Mouse (Mus musculus) limb, embryonic 11.5 days (tissue): ENCODE data around the gene Sfxn5. TPM values are rescaled to one million over a fixed set of nuclear protein-coding genes. Genes with fewer than 3 reads are reported as not detected.

Experiments
- ATAC-seq: fragments of 200-750 bp; cut with Nextera tagmentation; 2 replicates; pipeline ENCODE4 v1.8.0; 2017; ENCODE audit warnings: low read depth; ENCODE audit not compliant: insufficient number of reproducible peaks, low FRiP score, low TSS enrichment
- DNase-seq: peaks from one replicate; pipeline ENCODE4 v3.0.0-alpha.2; 2015; ENCODE audit warnings: low spot score
- H3K27ac ChIP-seq: fragments of 300-500 bp; sonication (generic); replicated peaks from 2 replicates; pipeline ENCODE4 v1.5.1; 2014; ENCODE audit warnings: low read depth, mild to moderate bottlenecking, low read length
- H3K27me3 ChIP-seq: fragments of 300-500 bp; sonication (generic); 2 replicates; pipeline ENCODE4 v1.6.1; 2014; ENCODE audit warnings: mild to moderate bottlenecking, low read length, mixed read lengths; ENCODE audit not compliant: control insufficient read depth, insufficient read depth
- H3K36me3 ChIP-seq: fragments of 300-500 bp; sonication (generic); 2 replicates; pipeline ENCODE4 v1.6.1; 2014; ENCODE audit warnings: mild to moderate bottlenecking, low read length, moderate library complexity, mixed read lengths; ENCODE audit not compliant: control insufficient read depth, insufficient read depth
- H3K4me1 ChIP-seq: fragments of 300-500 bp; sonication (generic); 2 replicates; pipeline ENCODE4 v1.6.1; 2014; ENCODE audit warnings: low read length, mixed read lengths; ENCODE audit not compliant: control insufficient read depth, insufficient read depth
- H3K4me2 ChIP-seq: fragments of 300-500 bp; sonication (generic); 2 replicates; pipeline ENCODE4 v1.6.1; 2014; ENCODE audit warnings: low read depth, mild to moderate bottlenecking, moderate library complexity; ENCODE audit not compliant: severe bottlenecking
- H3K4me3 ChIP-seq: fragments of 300-500 bp; sonication (generic); 2 replicates; pipeline ENCODE4 v1.5.1; 2014; ENCODE audit warnings: low read depth, low read length
- H3K9ac ChIP-seq: fragments of 300-500 bp; sonication (generic); 2 replicates; pipeline ENCODE4 v1.6.1; 2014; ENCODE audit warnings: mild to moderate bottlenecking, low read length
- H3K9me3 ChIP-seq: fragments of 300-500 bp; sonication (generic); 2 replicates; pipeline ENCODE4 v1.6.1; 2016; ENCODE audit warnings: low read length; ENCODE audit not compliant: control insufficient read depth
- WGBS: fragments of 180-500 bp; shearing (Covaris S2); extraction: QIAGEN DNeasy Blood & Tissue Kit; methylation state at CpG from one replicate; pipeline ENCODE4 v1.1.7; 2014; 5-methylcytosine and 5-hydroxymethylcytosine counted together
- polyA plus RNA-seq: library from polyadenylated mRNA; unstranded; fragments of >200 nt; fragmentation: Nextera tagmentation; extraction: Ambion mirVana; gene quantifications from 2 replicates; pipeline ENCODE4 v1.2.1, GENCODE M21; 2014

Gene Sfxn5
- polyA plus RNA-seq, 1 experiment from 2014 or later = 4.8 TPM

DNA sequence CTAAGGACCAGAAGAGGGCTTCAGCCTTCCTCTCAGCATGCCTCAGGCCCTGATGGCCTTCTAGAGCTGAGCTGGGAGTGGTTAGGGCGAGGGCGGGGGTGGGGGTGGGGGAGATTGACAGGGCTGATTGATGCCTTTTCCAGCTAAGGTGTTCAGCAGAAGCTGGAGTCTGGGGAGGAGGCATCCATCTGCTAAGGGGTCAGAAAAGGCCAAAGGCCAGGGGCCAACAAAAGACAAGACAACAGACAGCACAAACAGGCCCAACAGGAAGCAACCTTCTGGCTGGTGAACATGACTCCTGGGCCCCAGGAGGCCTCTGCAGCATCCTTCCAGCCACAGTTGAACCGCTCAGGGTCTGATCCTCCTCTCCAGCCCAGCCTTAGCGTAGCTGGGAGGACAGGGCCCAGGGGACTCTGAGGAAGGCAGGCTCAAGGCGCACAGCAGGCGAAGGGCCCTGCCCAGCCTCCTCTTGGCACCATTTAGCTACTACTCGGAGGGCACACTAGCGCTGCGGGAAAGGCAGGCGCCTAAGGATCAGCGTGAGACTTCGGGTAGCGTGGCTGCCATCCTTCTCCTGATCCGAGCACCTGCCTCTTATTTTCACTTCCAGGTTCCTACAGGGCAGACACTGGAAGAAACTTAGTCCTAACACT lies 109.6 kb downstream of the Sfxn5 start:
- ATAC-seq (no peak), DNase-seq (no peak)
- H3K9me3 ChIP-seq = no peaks in the 10 kb centered on the region
- H3K9ac ChIP-seq = no peak overlapping the region
- WGBS = 34% methylated on average over 14 of the region's 14 CpGs
- no peaks in the 10 kb centered on the region for H3K36me3 ChIP-seq
- H3K27ac ChIP-seq = no peak overlapping the region
- no peak overlapping the region for H3K4me3 ChIP-seq
- H3K27me3 ChIP-seq = no peaks in the 10 kb centered on the region
- no peak overlapping the region for H3K4me2 ChIP-seq
- peaks cover 25% of the 10 kb centered on the region for H3K4me1 ChIP-seq

GRCm38 (mm10) chr6:85222551-85222950 lies 110.7 kb downstream of the Sfxn5 start:
- DNase-seq (no peak), ATAC-seq (no peak)
- no peak overlapping the region for H3K4me3 ChIP-seq
- H3K4me2 ChIP-seq = no peak overlapping the region
- H3K27me3 ChIP-seq = no peaks in the 10 kb centered on the region
- no peaks in the 10 kb centered on the region for H3K36me3 ChIP-seq
- no peaks in the 10 kb centered on the region for H3K9me3 ChIP-seq
- no peak overlapping the region for H3K27ac ChIP-seq
- H3K4me1 ChIP-seq = peaks cover 25% of the 10 kb centered on the region
- no peak overlapping the region for H3K9ac ChIP-seq
- 77% methylated on average over 10 of the region's 10 CpGs for WGBS

DNA sequence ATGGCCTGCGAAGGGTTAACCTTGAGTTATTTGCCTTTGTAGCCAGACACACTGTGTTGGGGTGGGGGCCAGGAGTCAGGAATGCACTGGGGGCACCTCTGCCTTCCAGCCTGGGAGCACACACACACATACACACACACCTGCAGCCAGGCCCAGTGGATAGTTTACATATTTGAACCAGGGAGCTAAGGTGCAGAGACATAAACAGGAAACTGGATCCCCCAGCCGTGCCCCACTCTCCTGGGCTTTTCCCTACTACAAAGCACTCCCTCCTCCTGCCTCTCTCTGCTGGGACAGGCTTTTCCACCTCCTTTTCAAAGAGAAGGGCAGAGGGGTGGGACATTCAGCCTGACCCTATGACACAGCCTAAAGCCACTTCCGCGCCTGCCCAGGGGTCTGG lies 112.3 kb downstream of the Sfxn5 start:
- DNase-seq = peak; percentile 54
- Histone ChIP-seq H3K27me3 (no peaks in the 10 kb centered on the region), H3K4me2 (no peak overlapping the region), H3K36me3 (no peaks in the 10 kb centered on the region), H3K4me3 (no peak overlapping the region), H3K27ac (peak overlapping the region; percentile 42; the same call in 1 of the 2 replicates), H3K9ac (no peak overlapping the region), H3K4me1 (peaks cover 25% of the 10 kb centered on the region), H3K9me3 (no peaks in the 10 kb centered on the region)
- 23% methylated on average over 4 of the region's 4 CpGs for WGBS
- peak; percentile 69 for ATAC-seq

- Histone ChIP-seq H3K27ac (no peak overlapping the region), H3K27me3 (no peaks in the 10 kb centered on the region), H3K9ac (no peak overlapping the region), H3K4me3 (no peak overlapping the region), H3K9me3 (no peaks in the 10 kb centered on the region), H3K4me2 (no peak overlapping the region), H3K4me1 (peaks cover 25% of the 10 kb centered on the region), H3K36me3 (no peaks in the 10 kb centered on the region)
- no peak for DNase-seq
- no peak for ATAC-seq
- 95% methylated on average over 11 of the region's 11 CpGs for WGBS
Measured at GRCm38 (mm10) chr6:85219706-85220105, 113.5 kb downstream of the Sfxn5 start.

DNA sequence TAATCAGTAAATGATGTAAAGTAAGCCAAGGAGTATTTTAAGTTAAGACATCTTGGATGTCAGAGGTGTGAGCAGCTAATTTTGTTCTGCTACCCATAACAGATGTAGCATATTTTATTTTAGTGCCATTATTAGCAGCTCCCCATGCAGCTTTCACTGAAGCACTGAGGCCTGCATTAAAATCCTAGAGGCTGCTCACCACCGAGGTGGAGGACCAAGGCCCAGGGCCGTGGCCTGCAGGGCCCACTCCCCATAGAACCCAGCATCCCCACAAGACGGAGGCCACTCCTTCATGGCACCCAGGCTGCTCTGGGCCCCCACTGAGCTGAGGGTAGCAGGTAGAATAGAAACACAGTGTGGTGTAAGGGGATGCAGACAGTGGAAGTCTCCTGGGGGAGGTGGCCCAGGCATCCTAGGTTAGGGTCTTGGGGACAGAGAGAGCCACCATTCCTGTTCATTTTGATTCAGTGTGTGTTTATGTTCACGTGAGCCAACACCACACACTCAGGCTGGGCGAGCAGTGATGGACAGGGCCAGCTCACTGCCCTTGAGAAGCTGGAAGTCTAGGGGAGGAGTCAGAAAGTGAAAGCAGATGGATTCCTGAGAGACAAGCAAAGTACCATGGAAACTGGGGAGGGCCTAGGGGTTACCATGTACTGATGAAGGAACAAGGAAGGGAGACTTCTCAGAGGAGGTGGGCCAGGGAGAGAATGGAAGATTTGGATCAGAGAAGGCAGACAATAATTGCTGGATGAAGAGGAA lies 114.4 kb downstream of the Sfxn5 start:
- no peak for DNase-seq
- peak; percentile 32; the same call in 1 of the 2 replicates for ATAC-seq
- Histone ChIP-seq H3K4me1 (peaks cover 24% of the 10 kb centered on the region), H3K9me3 (no peaks in the 10 kb centered on the region), H3K4me3 (no peak overlapping the region), H3K27me3 (no peaks in the 10 kb centered on the region), H3K27ac (no peak overlapping the region), H3K36me3 (no peaks in the 10 kb centered on the region), H3K4me2 (no peak overlapping the region), H3K9ac (no peak overlapping the region)
- 48% methylated on average over 5 of the region's 5 CpGs for whole genome bisulfite sequencing

- WGBS = 69% methylated on average over 4 of the region's 4 CpGs
- no peak for ATAC-seq
- peaks cover 20% of the 10 kb centered on the region for H3K4me1 ChIP-seq
Measured at GRCm38 (mm10) chr6:85218251-85218650, 115.0 kb downstream of the Sfxn5 start.

GRCm38 (mm10) chr6:85210686-85211085 lies 122.5 kb downstream of the Sfxn5 start:
- ATAC-seq = no peak
- 29% methylated on average over 1 of the region's 1 CpGs for WGBS
- Histone ChIP-seq H3K9me3 (no peaks in the 10 kb centered on the region), H3K27ac (no peak overlapping the region), H3K4me3 (no peak overlapping the region), H3K4me2 (no peak overlapping the region), H3K27me3 (peaks cover 9% of the 10 kb centered on the region; the same call in 1 of the 2 replicates), H3K4me1 (peaks cover 11% of the 10 kb centered on the region; the same call in 1 of the 2 replicates), H3K9ac (no peak overlapping the region), H3K36me3 (no peaks in the 10 kb centered on the region)
- no peak for DNase-seq

More at GRCm38 (mm10) chr6:85218251-85218650, 115.0 kb downstream of the Sfxn5 start:
- no peak for DNase-seq
- Histone ChIP-seq H3K27ac (no peak overlapping the region), H3K9ac (no peak overlapping the region), H3K4me3 (no peak overlapping the region), H3K27me3 (no peaks in the 10 kb centered on the region), H3K36me3 (no peaks in the 10 kb centered on the region), H3K4me2 (no peak overlapping the region), H3K9me3 (no peaks in the 10 kb centered on the region)

GRCm38 (mm10) chr6:85209226-85209967 lies 123.8 kb downstream of the Sfxn5 start:
- H3K4me3 ChIP-seq = no peak overlapping the region
- no peaks in the 10 kb centered on the region for H3K9me3 ChIP-seq
- H3K4me2 ChIP-seq = no peak overlapping the region
- H3K9ac ChIP-seq = no peak overlapping the region
- no peaks in the 10 kb centered on the region for H3K36me3 ChIP-seq
- ATAC-seq (no peak), DNase-seq (no peak)
- WGBS = 82% methylated on average over 9 of the region's 9 CpGs
- H3K27ac ChIP-seq = no peak overlapping the region
- H3K27me3 ChIP-seq = peaks cover 14% of the 10 kb centered on the region
- peaks cover 11% of the 10 kb centered on the region; the same call in 1 of the 2 replicates for H3K4me1 ChIP-seq
